Mouse (Mus musculus) hindbrain, embryonic 14.5 days (tissue): ENCODE results near the gene Serpinb9. TPM values are rescaled to one million over a fixed set of nuclear protein-coding genes. Genes with fewer than 3 reads are reported as not detected.
"Not testable (repeated sequence)": the region's sequence is repeated elsewhere in the genome, so short reads cannot be mapped to it uniquely, and the experiment has no call there.

Source experiments
- ATAC-seq: fragments of 200-750 bp; cut with Nextera tagmentation; 2 replicates; pipeline ENCODE4 v1.8.0; 2017; ENCODE audit warnings: moderate number of reproducible peaks, mild to moderate bottlenecking, moderate TSS enrichment, moderate library complexity; ENCODE audit not compliant: low FRiP score
- DNase-seq: peaks from one replicate; pipeline ENCODE4 v3.0.0-alpha.2; 2015; ENCODE audit warnings: low spot score
- H3K27ac ChIP-seq: fragments of 300-500 bp; sonication (generic); 2 replicates; pipeline ENCODE4 v1.5.1; 2014; ENCODE audit warnings: mild to moderate bottlenecking, moderate library complexity
- H3K27me3 ChIP-seq: fragments of 300-500 bp; sonication (generic); 2 replicates; pipeline ENCODE4 v1.6.1; 2014; ENCODE audit warnings: mild to moderate bottlenecking, low read length, mixed read lengths; ENCODE audit not compliant: control insufficient read depth, insufficient read depth
- H3K36me3 ChIP-seq: fragments of 300-500 bp; sonication (generic); replicated peaks from 2 replicates; pipeline ENCODE4 v1.6.1; 2014; ENCODE audit not compliant: control insufficient read depth, insufficient read depth
- H3K4me1 ChIP-seq: fragments of 300-500 bp; sonication (generic); replicated peaks from 2 replicates; pipeline ENCODE4 v1.6.1; 2014; ENCODE audit warnings: antibody characterized with exemption, low read length, mixed read lengths; ENCODE audit not compliant: control insufficient read depth, insufficient read depth
- H3K4me2 ChIP-seq: fragments of 300-500 bp; sonication (generic); replicated peaks from 2 replicates; pipeline ENCODE4 v1.6.1; 2014; ENCODE audit warnings: mild to moderate bottlenecking, moderate library complexity
- H3K4me3 ChIP-seq: fragments of 300-500 bp; sonication (generic); replicated peaks from 2 replicates; pipeline ENCODE4 v1.5.1; 2014; ENCODE audit warnings: mild to moderate bottlenecking, low read length
- H3K9ac ChIP-seq: fragments of 300-500 bp; sonication (generic); 2 replicates; pipeline ENCODE4 v1.6.1; 2014
- H3K9me3 ChIP-seq: fragments of 300-500 bp; sonication (generic); 2 replicates; pipeline ENCODE4 v1.6.1; 2016; ENCODE audit warnings: low read length; ENCODE audit not compliant: control insufficient read depth
- WGBS: fragments of 180-500 bp; shearing (Covaris S2); extraction: QIAGEN DNeasy Blood & Tissue Kit; methylation state at CpG from one replicate; pipeline ENCODE4 v1.1.7; 2014; 5-methylcytosine and 5-hydroxymethylcytosine counted together
- polyA plus RNA-seq: library from polyadenylated mRNA; unstranded; fragments of >200 nt; fragmentation: Nextera tagmentation; extraction: Ambion mirVana; gene quantifications from 2 replicates; pipeline ENCODE4 v1.2.1, GENCODE M21; 2014

The Serpinb9 gene
- polyA plus RNA-seq, 1 experiment from 2014 or later = 2.7 TPM

DNA sequence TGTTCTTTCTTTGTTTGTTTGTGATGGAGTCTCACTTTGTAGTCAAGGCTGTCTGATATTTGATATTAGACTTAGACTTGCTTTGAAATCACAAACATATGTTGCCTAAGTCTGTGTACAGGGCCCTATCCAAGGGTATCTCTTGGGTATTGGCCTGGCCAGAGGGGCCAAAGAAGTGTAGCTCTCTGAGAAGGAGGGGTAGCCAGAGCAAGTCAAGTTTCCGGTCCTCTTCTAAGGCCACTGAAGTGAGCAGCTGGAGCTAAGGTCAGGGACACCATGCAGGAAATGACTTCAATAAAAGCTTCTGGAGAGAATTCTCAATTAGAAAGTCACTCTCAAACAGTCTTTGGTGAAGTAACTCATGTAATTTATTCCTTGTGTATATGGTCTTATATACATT, 19.3 kb downstream of the Serpinb9 start:
- Histone ChIP-seq H3K27ac (no peak overlapping the region), H3K9me3 (0 out of 2 replicates have a peak, but pooled peaks cover 6% of the 10 kb centered on the region), H3K36me3 (no peaks in the 10 kb centered on the region), H3K9ac (no peak overlapping the region), H3K4me2 (no peak overlapping the region), H3K4me1 (no peaks in the 10 kb centered on the region), H3K27me3 (no peaks in the 10 kb centered on the region), H3K4me3 (no peak overlapping the region)
- ATAC-seq = no peak
- DNase-seq = no peak
- WGBS = 85% methylated on average over 1 of the region's 1 CpGs

DNA sequence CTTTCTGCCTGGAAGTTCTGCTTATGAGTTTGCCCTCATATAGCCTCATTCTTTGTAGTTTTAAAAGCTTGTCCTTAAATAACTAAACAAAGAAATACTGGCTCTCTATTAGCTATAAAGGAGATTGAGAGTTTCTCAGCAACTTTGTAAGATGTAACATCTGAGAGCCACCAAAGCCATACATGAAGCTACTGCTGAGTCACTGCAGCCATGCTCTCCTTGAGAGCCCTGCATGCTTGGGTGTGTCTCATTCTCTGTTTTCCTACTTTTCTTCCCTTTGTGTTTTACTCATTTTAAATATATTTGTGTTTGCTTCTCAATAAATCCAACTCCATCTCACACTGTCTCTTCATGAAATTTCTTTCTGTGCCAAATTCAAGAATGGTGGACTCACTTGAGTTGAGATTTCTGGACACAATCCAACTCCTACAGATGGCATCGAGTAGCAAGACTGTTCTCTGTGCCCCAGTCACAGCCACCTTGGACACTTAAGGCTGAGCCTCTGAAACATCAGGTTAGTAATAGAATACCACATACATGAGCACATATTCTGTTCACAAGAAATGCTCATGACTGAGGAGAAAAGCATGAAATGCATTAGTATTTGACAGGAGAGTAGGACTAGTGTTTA, 23.5 kb downstream of the Serpinb9 start:
- Histone ChIP-seq H3K4me1 (no peaks in the 10 kb centered on the region), H3K27ac (no peak overlapping the region), H3K4me3 (no peak overlapping the region), H3K36me3 (no peaks in the 10 kb centered on the region), H3K4me2 (no peak overlapping the region), H3K9me3 (no peaks in the 10 kb centered on the region), H3K27me3 (no peaks in the 10 kb centered on the region), H3K9ac (no peak overlapping the region)
- WGBS = 67% methylated on average over 1 of the region's 1 CpGs
- ATAC-seq = no peak
- no peak for DNase-seq

DNA sequence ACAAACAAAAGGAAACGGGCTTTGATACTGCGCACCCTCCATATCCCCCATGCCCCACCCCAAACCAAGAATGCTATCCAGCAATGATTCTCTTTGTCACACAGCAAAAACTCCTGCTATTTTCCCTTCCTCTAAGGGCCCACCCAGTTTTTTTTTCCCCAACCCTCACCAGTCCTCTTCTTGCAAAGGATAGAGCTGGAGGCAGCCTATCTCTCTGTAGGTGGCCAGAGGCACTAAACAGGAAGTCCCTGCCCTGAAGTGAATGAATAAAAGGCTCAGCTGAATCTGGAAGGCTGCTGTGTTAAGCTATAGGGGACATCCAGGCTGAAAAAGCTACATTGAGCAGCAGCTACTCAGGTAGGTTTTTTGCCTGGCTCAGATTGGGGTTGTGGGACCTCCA, 24.2 kb downstream of the Serpinb9 start, which contains the start of gene Serpinb9b:
TSS of gene Serpinb9b (plus strand) at position 173 of the 400 bp plus-strand sequence.
- DNase-seq (no peak), ATAC-seq (no peak)
- no peak within 1 kb of the TSS for H3K27ac ChIP-seq
- H3K4me1 ChIP-seq = no peaks in the 10 kb centered on the region
- no peaks in the 10 kb centered on the region for H3K27me3 ChIP-seq
- WGBS = 85% methylated on average over 2 of the region's 2 CpGs
- no peak within 1 kb of the TSS for H3K9ac ChIP-seq
- H3K4me3 ChIP-seq = no peak within 1 kb of the TSS
- H3K36me3 ChIP-seq = no peaks in the 10 kb centered on the region
- H3K9me3 ChIP-seq = no peaks in the 10 kb centered on the region
- H3K4me2 ChIP-seq = no peak within 1 kb of the TSS

DNA sequence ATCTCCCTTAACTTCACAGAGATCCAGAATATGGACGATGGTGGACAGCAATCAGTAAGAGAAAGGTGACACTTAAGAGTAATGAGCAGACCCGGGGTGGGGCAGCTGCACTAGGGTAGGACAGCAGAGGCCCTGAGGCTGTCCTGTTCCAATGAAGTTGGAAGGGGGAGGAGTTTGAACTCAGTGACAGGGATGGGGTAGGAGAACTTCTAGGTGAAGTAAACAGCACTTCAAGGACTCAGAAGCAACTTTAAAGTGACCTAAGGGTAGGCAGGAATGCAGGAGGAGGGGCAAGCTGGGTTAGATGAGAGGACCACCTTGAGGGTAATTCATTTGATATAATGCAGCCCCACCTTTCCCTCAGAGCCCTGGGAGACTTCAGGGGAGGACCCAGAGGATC, 25.1 kb downstream of the Serpinb9 start:
- H3K4me3 ChIP-seq = no peak overlapping the region
- ATAC-seq (no peak), DNase-seq (no peak)
- no peaks in the 10 kb centered on the region for H3K4me1 ChIP-seq
- no peak overlapping the region for H3K9ac ChIP-seq
- no peak overlapping the region for H3K27ac ChIP-seq
- H3K36me3 ChIP-seq = no peaks in the 10 kb centered on the region
- H3K9me3 ChIP-seq = no peaks in the 10 kb centered on the region
- H3K27me3 ChIP-seq = no peaks in the 10 kb centered on the region
- WGBS = 75% methylated on average over 2 of the region's 2 CpGs
- H3K4me2 ChIP-seq = no peak overlapping the region

DNA sequence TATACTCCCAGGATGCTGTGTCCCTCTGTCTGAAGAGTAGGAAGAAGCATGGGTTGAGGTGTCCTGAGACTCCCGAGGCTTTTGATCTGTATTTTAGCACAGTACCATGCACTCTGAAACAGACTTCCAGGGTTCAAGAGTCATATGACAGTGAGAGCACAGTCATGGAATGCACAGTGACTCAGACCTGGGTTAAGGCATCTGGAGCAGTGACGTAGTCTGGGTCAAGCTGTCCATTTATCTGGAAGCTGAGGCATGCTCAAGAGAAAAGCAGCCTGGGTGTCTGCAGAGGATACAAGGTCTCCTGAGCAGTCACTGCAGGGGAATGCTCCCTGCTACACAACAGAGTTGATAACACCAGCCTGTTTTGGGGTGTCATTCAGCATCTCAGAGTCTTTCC, 25.5 kb downstream of the Serpinb9 start:
- no peaks in the 10 kb centered on the region for H3K9me3 ChIP-seq
- no peak overlapping the region for H3K4me3 ChIP-seq
- H3K27ac ChIP-seq = no peak overlapping the region
- ATAC-seq (no peak), DNase-seq (no peak)
- no peaks in the 10 kb centered on the region for H3K4me1 ChIP-seq
- H3K4me2 ChIP-seq = no peak overlapping the region
- H3K36me3 ChIP-seq = no peaks in the 10 kb centered on the region
- no peaks in the 10 kb centered on the region for H3K27me3 ChIP-seq
- WGBS = 89% methylated on average over 2 of the region's 2 CpGs
- H3K9ac ChIP-seq = no peak overlapping the region

DNA sequence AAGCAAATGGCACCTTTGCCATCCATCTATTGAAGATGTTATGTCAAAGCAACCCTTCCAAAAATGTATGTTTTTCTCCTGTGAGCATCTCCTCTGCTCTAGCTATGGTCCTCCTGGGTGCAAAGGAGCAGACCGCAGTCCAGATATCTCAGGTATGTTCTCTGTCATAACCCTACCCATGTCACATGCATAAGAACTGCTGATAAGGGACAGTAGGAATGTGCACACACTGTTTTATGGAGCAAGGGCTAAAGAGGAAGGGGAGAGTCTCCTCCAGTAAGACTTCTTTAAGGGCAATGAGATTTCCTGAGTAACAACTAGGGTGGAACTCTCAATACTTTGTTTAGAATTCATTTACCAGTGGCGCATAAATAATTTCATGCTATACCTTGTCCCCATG, 26.4 kb downstream of the Serpinb9 start:
- not testable (repeated sequence) for H3K9ac ChIP-seq, H3K4me1 ChIP-seq, H3K4me2 ChIP-seq, H3K4me3 ChIP-seq, H3K36me3 ChIP-seq, H3K27ac ChIP-seq, ATAC-seq, H3K9me3 ChIP-seq, H3K27me3 ChIP-seq, DNase-seq
- 95% methylated on average over 2 of the region's 2 CpGs for WGBS

DNA sequence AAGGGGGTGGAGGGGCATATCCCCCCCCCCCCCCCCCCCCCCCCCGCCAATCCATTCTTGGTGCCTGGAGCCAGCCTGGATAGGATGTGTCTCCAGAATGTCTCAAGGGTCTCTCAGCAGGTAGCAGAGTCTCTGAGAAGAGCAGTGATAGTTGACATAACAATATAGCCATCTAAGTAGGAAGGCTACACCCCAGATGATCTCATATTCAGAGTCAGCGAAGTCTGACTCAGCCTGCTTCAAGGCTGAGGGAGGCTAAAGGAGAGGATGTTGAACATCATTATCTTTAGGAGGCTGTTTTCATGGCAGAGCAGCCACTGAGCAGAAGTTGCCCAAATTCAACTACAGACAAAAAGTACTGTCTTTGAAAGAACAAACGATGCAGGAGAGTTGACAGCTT, 27.2 kb downstream of the Serpinb9 start:
- Histone ChIP-seq H3K9ac (no peak overlapping the region), H3K4me2 (no peak overlapping the region), H3K9me3 (no peaks in the 10 kb centered on the region), H3K27me3 (no peaks in the 10 kb centered on the region), H3K27ac (no peak overlapping the region), H3K4me1 (no peaks in the 10 kb centered on the region), H3K36me3 (no peaks in the 10 kb centered on the region), H3K4me3 (no peak overlapping the region)
- DNase-seq (no peak), ATAC-seq (no peak)
- 94% methylated on average over 2 of the region's 3 CpGs for WGBS

DNA sequence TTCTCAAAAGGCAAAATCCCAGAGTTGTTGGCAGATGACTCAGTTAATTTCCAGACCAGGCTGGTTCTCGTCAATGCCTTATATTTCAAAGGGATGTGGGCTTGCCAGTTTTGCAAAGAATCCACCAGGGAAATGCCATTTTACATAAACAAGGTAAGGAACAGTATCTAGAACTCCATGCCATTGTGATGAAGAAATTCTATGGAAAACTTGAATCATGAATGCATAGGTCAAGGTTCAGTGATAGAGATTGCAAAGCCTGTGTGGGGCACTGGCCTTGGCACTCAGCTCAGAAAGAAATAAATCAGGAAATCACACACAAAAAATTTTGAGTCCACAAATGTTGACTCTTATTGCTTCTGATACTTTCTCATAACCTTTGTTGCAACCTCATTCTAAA, 32.5 kb downstream of the Serpinb9 start:
- Histone ChIP-seq H3K27ac (no peak overlapping the region), H3K4me1 (no peaks in the 10 kb centered on the region), H3K4me2 (no peak overlapping the region), H3K9ac (no peak overlapping the region), H3K27me3 (no peaks in the 10 kb centered on the region), H3K9me3 (no peaks in the 10 kb centered on the region), H3K4me3 (no peak overlapping the region), H3K36me3 (no peaks in the 10 kb centered on the region)
- 88% methylated on average over 1 of the region's 1 CpGs for WGBS
- DNase-seq (no peak), ATAC-seq (no peak)

DNA sequence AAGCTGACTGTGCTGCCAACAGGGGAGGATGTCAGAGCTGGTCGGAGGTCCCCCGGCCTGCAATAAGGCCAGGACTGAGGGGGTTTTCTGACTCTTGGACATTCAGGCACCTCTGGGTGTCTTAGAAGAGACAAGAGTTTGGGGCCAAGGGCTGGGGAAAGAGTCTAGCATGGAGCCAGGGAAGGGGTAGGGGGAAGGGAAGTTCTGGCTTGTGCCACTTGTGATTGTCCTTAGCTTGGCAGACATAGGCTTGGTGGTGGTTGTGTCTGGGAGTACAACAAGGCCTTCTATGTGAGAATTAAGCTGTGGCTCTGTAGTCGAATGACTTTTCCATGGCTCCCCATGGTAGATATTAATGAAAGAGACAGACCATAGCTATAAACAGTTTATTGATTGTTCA, 40.5 kb downstream of the Serpinb9 start:
- Histone ChIP-seq H3K9me3 (no peaks in the 10 kb centered on the region), H3K9ac (no peak overlapping the region), H3K27ac (no peak overlapping the region), H3K4me2 (no peak overlapping the region), H3K4me3 (no peak overlapping the region), H3K27me3 (no peaks in the 10 kb centered on the region), H3K4me1 (no peaks in the 10 kb centered on the region), H3K36me3 (no peaks in the 10 kb centered on the region)
- ATAC-seq (no peak), DNase-seq (no peak)
- WGBS = 98% methylated on average over 3 of the region's 3 CpGs

DNA sequence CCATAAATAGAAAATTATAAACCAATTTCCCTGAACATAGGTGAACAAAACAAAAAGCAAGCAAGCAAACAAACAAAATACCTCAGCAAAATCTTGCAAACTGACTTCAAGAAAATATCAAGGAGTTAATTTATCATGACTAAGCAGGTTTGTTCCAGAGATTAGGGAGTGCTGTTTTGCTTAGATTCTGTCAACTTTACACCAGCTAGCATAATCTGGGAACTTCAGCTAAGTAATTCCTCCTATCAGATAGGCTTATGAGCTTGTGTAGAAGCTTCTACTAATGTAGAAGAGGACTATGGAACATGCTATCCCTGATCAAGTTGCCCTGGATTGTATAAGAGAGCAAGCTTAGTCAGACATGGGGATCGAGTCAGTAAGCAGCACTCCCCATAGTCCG, 44.2 kb downstream of the Serpinb9 start:
- H3K4me3 ChIP-seq = no peak overlapping the region
- no peak overlapping the region for H3K4me2 ChIP-seq
- WGBS = 92% methylated on average over 2 of the region's 2 CpGs
- DNase-seq (no peak), ATAC-seq (no peak)
- no peaks in the 10 kb centered on the region for H3K4me1 ChIP-seq
- no peaks in the 10 kb centered on the region for H3K9me3 ChIP-seq
- no peaks in the 10 kb centered on the region for H3K27me3 ChIP-seq
- H3K9ac ChIP-seq = no peak overlapping the region
- H3K36me3 ChIP-seq = no peaks in the 10 kb centered on the region
- no peak overlapping the region for H3K27ac ChIP-seq
